Mouse (Mus musculus): ENCODE measurements at regions not wholly inside any gene's neighbourhood (a gene's known extent, or its start where the extent isn't known, plus 50 kb on each side); places are given as distances from the start of the nearest gene placed in this dataset.
"Not testable (repeated sequence)": the region's sequence is repeated elsewhere in the genome, so short reads cannot be mapped to it uniquely, and the experiment has no call there.

GRCm38 (mm10) chr13:44673967-44674357 lies 55.3 kb upstream of the Jarid2 start:
- no peak for DNase-seq (ENCODE audit: low spot score)

- no peak for DNase-seq (ENCODE audit: low spot score)
Measured at GRCm38 (mm10) chr13:44674926-44675650, 54.2 kb upstream of the Jarid2 start.

- DNase-seq (ENCODE audit: low spot score): no peak
Measured at GRCm38 (mm10) chr13:44676041-44676440, 53.2 kb upstream of the Jarid2 start.

GRCm38 (mm10) chr13:44678121-44678520 lies 51.2 kb upstream of the Jarid2 start:
- no peak for DNase-seq (ENCODE audit: low spot score)

GRCm38 (mm10) chr13:44679457-44679856 lies 49.8 kb upstream of the Jarid2 start:
- not testable (repeated sequence) for DNase-seq (ENCODE audit: low spot score)

All from testis, postnatal 10 days (tissue).